Mouse (Mus musculus): Measurements from ENCODE around the gene Efna5.

Gene Efna5

GRCm38 (mm10) chr17:62745286-62745685 lies 135.8 kb downstream of the Efna5 start:
- no peak for DNase-seq

GRCm38 (mm10) chr17:62744239-62744638 lies 136.9 kb downstream of the Efna5 start:
- no peak for DNase-seq

DNA sequence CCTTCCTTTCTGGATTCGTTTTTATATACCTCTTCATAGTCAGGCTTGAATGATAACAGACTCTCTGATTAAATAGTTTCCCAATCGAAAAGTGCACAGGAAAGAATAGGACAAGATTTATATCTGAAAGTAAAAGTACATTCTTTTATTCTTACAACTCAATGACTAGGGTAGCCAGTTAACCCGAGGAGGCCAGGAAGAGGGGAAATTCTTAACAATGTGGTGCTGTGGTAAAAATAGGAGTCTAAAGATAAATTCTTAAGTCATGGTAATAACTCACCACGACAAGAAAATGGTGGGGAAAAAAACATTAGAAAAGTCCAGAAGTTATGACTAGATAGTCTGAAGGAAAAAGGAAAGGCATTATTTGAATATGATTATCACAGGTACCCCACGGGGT lies 139.4 kb downstream of the Efna5 start:
- no peak for DNase-seq

- DNase-seq = no peak
Measured at GRCm38 (mm10) chr17:62741020-62741419, 140.1 kb downstream of the Efna5 start.

- no peak for DNase-seq
Measured at GRCm38 (mm10) chr17:62739993-62740392, 141.1 kb downstream of the Efna5 start.

DNA sequence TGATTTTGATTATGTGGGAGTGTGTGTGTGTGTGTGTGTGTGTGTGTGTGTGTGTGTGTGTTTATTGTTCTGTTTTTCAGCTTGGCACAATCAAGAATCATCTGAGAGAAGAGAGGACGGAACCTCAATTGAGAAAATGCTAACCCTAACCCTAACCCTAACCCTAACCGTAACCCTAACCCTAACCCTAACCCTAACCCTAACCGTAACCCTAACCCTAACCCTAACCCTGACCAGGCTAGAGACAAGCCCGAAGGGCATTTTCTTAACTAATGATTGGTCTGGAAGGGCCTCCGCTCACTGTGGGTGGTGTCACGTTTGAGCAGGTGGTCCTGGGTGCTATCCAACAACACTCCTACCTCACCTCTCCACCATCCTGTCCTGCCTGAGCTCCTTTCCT lies 143.7 kb downstream of the Efna5 start:
- DNase-seq = no peak

GRCm38 (mm10) chr17:62735943-62736342 lies 145.2 kb downstream of the Efna5 start:
- no peak for DNase-seq

DNA sequence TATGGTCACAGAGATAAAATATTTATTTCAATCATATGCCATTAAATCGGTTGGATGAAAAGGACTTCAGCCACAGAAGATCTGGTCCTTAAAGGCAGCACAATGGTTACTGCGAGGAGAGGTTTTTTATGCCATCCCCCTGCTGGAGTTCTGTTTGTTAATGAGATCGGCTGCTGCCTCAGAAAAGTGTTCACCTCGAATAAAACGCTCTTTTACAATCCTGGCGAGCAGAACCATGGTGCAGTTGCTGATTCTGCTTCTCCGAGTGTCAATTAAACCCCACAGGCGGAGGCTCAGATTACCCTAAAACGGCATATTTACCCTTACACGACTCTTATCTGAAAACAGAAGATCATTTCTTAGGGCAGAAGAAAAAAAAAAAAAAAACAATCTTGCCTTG lies 146.2 kb downstream of the Efna5 start:
- DNase-seq = no peak

GRCm38 (mm10) chr17:62734067-62734466 lies 147.1 kb downstream of the Efna5 start:
- DNase-seq = no peak

GRCm38 (mm10) chr17:62729754-62730470 lies 151.2 kb downstream of the Efna5 start:
- no peak for DNase-seq

DNA sequence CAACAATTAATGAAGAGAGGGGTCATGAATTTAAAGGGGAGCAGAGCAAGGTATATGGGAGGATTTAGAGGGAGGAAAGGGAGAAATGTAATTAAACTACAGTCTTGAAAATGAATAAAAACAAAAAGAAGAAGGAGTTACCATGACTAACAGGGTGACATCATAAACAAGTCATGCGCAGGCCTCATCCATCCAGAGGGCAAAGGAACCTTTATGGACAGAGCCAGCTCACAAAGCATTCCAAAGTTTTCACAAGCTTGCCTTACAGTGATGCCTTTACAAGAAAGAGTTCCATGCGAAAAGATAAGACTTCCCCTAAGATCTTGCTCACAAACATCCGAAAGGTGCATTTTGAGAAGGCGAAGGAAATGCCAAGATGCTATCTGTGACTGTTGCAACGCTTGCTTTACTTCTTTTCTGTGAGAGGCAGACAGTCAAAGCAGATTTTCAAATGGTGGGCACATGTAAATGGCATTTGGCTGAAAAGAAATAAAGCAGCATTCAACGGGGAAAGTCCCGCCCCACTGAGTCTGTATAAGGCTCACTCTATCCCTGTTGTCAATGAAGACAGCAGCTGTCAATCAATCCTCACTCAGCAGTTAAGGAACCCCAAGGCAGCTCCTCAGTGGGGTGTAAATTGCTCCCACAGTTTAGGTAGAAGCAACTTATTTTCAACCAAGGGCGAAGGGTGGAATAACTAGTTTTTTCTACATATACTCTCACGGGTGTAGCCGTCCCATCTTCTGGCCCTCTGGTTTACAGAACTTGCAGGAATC lies 152.8 kb downstream of the Efna5 start:
- DNase-seq = no peak

GRCm38 (mm10) chr17:62726102-62726501 lies 155.0 kb downstream of the Efna5 start:
- no peak for DNase-seq

- no peak for DNase-seq
Measured at GRCm38 (mm10) chr17:62722962-62723361, 158.2 kb downstream of the Efna5 start.

DNA sequence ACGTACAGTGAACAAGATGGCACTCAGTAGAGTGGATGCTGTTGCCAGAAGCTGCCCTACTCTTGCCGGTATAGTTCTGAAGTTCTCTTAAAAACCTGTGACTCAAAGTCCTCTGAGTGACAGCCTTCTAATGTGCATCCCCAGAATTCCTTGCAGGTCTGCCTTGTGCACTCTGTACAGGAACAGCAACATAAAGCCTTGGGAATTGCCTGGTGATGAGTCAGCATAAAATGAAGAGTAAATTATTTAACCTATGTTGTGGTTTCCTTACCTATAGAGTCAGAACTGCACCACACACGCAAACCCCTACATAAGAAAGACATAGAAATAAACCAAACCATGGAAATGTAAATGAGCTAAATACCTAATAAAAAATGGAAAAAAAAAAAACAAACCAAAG lies 159.5 kb downstream of the Efna5 start:
- no peak for DNase-seq

- no peak for DNase-seq
Measured at GRCm38 (mm10) chr17:62720740-62721450, 160.2 kb downstream of the Efna5 start.

- no peak for DNase-seq
Measured at GRCm38 (mm10) chr17:62717426-62718131, 163.5 kb downstream of the Efna5 start.

DNA sequence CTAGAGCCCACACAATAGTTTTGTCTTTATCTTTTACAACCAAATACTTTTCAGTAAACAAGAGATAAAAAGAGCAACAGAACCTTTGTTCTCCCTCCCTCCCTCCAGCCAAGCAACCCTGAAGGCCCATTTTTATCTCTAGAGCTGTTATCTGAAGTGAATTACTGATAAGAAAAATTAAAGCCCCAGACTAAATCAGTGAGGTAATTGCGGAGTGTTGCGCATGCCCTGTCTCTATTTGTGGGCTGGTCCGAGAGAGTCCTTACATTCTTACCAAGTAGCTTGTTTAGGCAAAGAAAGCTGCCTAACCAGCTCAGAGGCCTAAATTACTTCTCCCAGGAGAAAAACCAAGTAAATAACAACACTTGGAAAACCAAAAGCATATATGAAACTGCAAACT lies 167.7 kb downstream of the Efna5 start:
- DNase-seq = no peak

DNA sequence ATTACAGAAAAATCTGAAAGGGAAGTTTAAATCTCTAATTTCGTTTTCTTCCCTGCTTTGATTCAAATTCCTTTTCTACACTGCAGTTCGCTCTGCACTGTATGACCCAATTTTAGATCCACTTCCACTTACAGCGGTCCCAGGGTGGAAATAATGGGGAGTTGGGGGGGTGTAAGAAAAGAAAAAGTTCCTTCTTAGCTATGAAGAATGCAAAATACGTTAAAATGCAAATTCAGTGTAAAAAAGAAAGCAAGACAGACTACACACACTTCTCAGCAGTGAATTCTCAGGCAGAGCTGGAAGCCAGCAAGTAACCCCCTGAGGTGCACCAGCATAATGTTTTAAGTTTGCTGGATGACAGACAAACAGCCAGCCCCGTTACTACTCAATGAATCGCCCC lies 174.7 kb downstream of the Efna5 start:
- no peak for DNase-seq

- no peak for DNase-seq
Measured at GRCm38 (mm10) chr17:62702020-62702814, 178.9 kb downstream of the Efna5 start.

- DNase-seq = no peak
Measured at GRCm38 (mm10) chr17:62700791-62701602, 180.1 kb downstream of the Efna5 start.

- no peak for DNase-seq
Measured at GRCm38 (mm10) chr17:62694958-62695437, 186.1 kb downstream of the Efna5 start.
